Mouse (Mus musculus) lung, embryonic 15.5 days (tissue): Measurements from ENCODE around the gene 4932438H23Rik. TPM values are rescaled to one million over a fixed set of nuclear protein-coding genes. Genes with fewer than 3 reads are reported as not detected.

Experiments used
- ATAC-seq: fragments of 200-750 bp; cut with Nextera tagmentation; 2 replicates; pipeline ENCODE4 v1.8.0; 2017; ENCODE audit warnings: moderate number of reproducible peaks, borderline replicate concordance; ENCODE audit not compliant: low FRiP score, low TSS enrichment; ENCODE audit errors: extremely low read depth
- H3K27ac ChIP-seq: fragments of 300-500 bp; sonication (generic); 2 replicates; pipeline ENCODE4 v1.5.1; 2015; ENCODE audit warnings: moderate library complexity, mild to moderate bottlenecking, inconsistent platforms
- H3K27me3 ChIP-seq: fragments of 300-500 bp; sonication (generic); 2 replicates; pipeline ENCODE4 v1.6.1; 2015; ENCODE audit warnings: inconsistent platforms
- H3K36me3 ChIP-seq: fragments of 300-500 bp; sonication (generic); 2 replicates; pipeline ENCODE4 v1.6.1; 2015; ENCODE audit warnings: inconsistent platforms
- H3K4me1 ChIP-seq: fragments of 300-500 bp; sonication (generic); 2 replicates; pipeline ENCODE4 v1.6.1; 2015; ENCODE audit warnings: inconsistent platforms
- H3K4me2 ChIP-seq: fragments of 300-500 bp; sonication (generic); 2 replicates; pipeline ENCODE4 v1.6.1; 2015; ENCODE audit warnings: inconsistent platforms, mild to moderate bottlenecking, moderate library complexity
- H3K4me3 ChIP-seq: fragments of 300-500 bp; sonication (generic); 2 replicates; pipeline ENCODE4 v1.5.1; 2015; ENCODE audit warnings: mild to moderate bottlenecking, inconsistent platforms
- H3K9ac ChIP-seq: fragments of 300-500 bp; sonication (generic); 2 replicates; pipeline ENCODE4 v1.6.1; 2015; ENCODE audit warnings: inconsistent platforms
- H3K9me3 ChIP-seq: fragments of 300-500 bp; sonication (generic); 2 replicates; pipeline ENCODE4 v1.6.1; 2016; ENCODE audit warnings: inconsistent platforms
- WGBS: fragments of 180-500 bp; shearing (Covaris S2); methylation state at CpG from one replicate; pipeline ENCODE4 v1.1.7; 2015; 5-methylcytosine and 5-hydroxymethylcytosine counted together
- polyA plus RNA-seq: library from polyadenylated mRNA; unstranded; fragments of >200 nt; fragmentation: Nextera tagmentation; extraction: Ambion mirVana; gene quantifications from 2 replicates; pipeline ENCODE4 v1.2.1, GENCODE M21; 2015

4932438H23Rik gene
- 0.14 and 0.52 TPM in 2 replicates for polyA plus RNA-seq

DNA sequence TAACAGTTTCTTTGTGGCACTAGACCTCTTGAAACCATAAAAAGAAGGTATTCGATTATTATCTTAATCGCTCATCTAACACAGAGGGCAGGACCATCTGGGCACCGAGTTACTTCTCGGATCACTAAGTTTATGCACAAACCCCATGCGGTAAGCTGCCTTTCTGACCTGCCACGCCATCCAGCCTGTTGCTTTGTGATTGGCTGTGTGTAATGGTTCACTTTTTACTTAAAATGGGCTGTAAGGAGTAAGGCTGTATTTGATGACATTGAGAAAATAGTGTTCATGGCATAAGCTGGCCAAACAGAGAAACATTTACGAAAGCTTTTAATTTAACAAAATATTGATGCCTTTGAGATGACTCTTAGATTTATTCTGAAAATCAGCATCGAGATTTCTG is at the start of gene 4932438H23Rik:
TSS of gene 4932438H23Rik (minus strand) at position 101 of the 400 bp plus-strand sequence.
- Histone ChIP-seq H3K36me3 (no peaks in the 10 kb centered on the region), H3K4me3 (no peak within 1 kb of the TSS), H3K9me3 (no peaks in the 10 kb centered on the region), H3K9ac (no peak within 1 kb of the TSS), H3K4me2 (no peak within 1 kb of the TSS), H3K27me3 (no peaks in the 10 kb centered on the region), H3K4me1 (peaks cover 4% of the 10 kb centered on the region; the same call in 1 of the 2 replicates), H3K27ac (no peak within 1 kb of the TSS)
- no peak for ATAC-seq
- 82% methylated on average over 8 of the region's 8 CpGs for WGBS

DNA sequence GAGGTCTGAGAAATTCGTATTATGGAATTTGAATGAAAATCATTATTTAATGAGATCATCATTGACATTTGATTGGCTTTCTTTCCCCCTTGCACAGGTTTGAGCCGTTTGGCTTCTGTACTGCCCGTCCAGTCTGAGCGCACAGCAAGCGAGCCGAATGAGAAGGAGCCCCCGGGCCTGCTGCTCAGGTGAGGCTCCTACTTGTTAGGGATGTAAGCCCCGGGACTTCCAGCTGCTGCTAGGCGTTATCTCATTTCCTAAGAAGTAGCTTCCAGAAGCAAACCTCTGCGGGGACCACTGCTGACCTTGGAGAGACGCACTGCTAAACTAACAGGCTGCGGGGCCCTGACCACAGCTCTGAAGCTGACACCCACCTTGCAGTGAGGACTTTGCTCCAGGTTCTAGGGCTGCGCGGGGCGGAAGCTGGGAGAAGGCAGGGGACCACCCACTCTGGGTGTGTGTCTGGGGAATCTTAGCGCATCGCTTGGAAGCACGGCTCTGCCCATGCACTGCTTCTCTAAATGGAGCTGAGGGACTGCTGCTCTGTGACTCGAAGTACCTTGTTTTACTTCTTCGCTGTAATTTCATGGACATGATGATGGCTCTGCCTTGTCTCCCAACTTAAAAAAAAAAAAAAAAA is 46.2 kb upstream of the 4932438H23Rik start:
- Histone ChIP-seq H3K9ac (no peak overlapping the region), H3K4me2 (no peak overlapping the region), H3K27me3 (peaks cover 26% of the 10 kb centered on the region), H3K27ac (no peak overlapping the region), H3K36me3 (no peaks in the 10 kb centered on the region), H3K9me3 (no peaks in the 10 kb centered on the region), H3K4me1 (no peaks in the 10 kb centered on the region), H3K4me3 (no peak overlapping the region)
- ATAC-seq = no peak
- WGBS = 45% methylated on average over 20 of the region's 20 CpGs

DNA sequence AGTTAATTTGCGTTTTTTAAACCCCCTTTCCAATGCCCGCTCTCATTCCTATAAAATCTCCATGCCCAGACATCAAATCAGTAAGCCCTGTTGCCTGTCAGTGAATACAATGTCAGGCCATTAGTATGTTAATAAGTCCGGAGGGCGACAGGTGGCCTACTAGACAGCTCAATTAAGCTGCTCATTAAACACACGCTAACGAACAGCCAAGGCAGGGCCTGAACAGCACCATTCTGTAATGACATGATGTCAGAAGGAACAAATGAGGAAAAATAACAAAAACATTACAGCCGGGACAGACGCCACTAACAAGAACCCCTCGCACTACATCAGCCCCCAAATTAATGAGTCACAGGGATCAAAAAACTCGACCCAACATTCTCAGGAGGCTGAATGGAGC is 45.5 kb upstream of the 4932438H23Rik start:
- 30% methylated on average over 10 of the region's 10 CpGs for WGBS
- Histone ChIP-seq H3K9me3 (no peaks in the 10 kb centered on the region), H3K36me3 (no peaks in the 10 kb centered on the region), H3K27me3 (peaks cover 26% of the 10 kb centered on the region), H3K4me2 (no peak overlapping the region), H3K4me3 (no peak overlapping the region), H3K9ac (no peak overlapping the region), H3K27ac (no peak overlapping the region), H3K4me1 (no peaks in the 10 kb centered on the region)
- ATAC-seq = no peak

- 19% methylated on average over 13 of the region's 13 CpGs for WGBS
- no peaks in the 10 kb centered on the region for H3K36me3 ChIP-seq
- H3K9ac ChIP-seq = no peak overlapping the region
- peaks cover 26% of the 10 kb centered on the region for H3K27me3 ChIP-seq
- H3K4me2 ChIP-seq = no peak overlapping the region
- H3K4me1 ChIP-seq = no peaks in the 10 kb centered on the region
- H3K4me3 ChIP-seq = no peak overlapping the region
- ATAC-seq = no peak
- no peak overlapping the region for H3K27ac ChIP-seq
- H3K9me3 ChIP-seq = no peaks in the 10 kb centered on the region
Measured at GRCm38 (mm10) chr16:91140056-91140455, 45.1 kb upstream of the 4932438H23Rik start.

DNA sequence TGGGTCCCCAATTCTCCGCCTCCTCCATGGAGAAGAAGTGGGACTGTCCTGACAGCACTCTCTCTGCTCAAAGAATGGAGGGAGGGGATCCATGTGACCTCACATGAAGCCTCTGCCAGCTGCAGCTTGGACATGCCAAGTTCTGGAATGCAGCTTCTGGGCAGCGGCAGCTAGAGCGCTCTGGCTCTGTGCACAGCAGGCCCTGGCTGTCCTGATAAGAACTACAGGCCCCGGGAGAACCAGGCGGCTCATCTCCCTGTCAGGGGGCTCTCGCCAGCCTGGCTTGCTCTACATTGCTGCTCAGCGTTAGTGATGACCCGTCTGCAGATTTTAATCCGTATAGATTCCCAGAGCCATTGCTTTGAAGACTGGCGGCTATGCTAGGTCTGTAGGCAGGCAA is 44.6 kb upstream of the 4932438H23Rik start:
- peak; percentile 59; the same call in 1 of the 2 replicates for ATAC-seq
- H3K9me3 ChIP-seq = no peaks in the 10 kb centered on the region
- no peak overlapping the region for H3K4me3 ChIP-seq
- H3K9ac ChIP-seq = no peak overlapping the region
- H3K36me3 ChIP-seq = no peaks in the 10 kb centered on the region
- no peaks in the 10 kb centered on the region for H3K4me1 ChIP-seq
- H3K27me3 ChIP-seq = peaks cover 26% of the 10 kb centered on the region
- no peak overlapping the region for H3K27ac ChIP-seq
- H3K4me2 ChIP-seq = no peak overlapping the region
- 20% methylated on average over 10 of the region's 10 CpGs for WGBS

DNA sequence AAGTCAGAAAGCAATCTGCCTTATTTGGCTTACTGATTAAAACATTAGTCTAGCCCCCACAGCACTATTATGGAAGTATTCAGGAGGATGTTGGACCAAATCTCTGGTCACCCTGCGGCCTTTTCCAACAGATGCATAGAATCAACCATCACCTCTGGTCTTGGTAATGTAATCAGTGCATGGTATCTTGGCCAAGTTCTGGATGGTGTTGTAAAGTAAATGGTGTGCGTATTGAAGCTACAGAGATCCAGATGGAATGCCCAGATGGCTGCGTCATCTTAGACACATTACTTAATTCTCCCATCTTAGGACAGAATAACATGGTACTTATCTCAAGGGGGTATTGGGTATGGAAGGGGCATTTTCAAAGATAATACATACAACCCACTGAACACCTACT is 43.8 kb upstream of the 4932438H23Rik start:
- H3K9me3 ChIP-seq = no peaks in the 10 kb centered on the region
- no peak for ATAC-seq
- 64% methylated on average over 3 of the region's 3 CpGs for WGBS
- H3K36me3 ChIP-seq = no peaks in the 10 kb centered on the region
- H3K4me3 ChIP-seq = no peak overlapping the region
- no peak overlapping the region for H3K27ac ChIP-seq
- H3K27me3 ChIP-seq = peaks cover 26% of the 10 kb centered on the region
- H3K4me2 ChIP-seq = no peak overlapping the region
- H3K9ac ChIP-seq = no peak overlapping the region
- no peaks in the 10 kb centered on the region for H3K4me1 ChIP-seq

GRCm38 (mm10) chr16:91138151-91138550 is 43.2 kb upstream of the 4932438H23Rik start:
- H3K9ac ChIP-seq = no peak overlapping the region
- H3K4me1 ChIP-seq = no peaks in the 10 kb centered on the region
- no peak overlapping the region for H3K4me3 ChIP-seq
- peaks cover 26% of the 10 kb centered on the region for H3K27me3 ChIP-seq
- no peak for ATAC-seq
- H3K27ac ChIP-seq = no peak overlapping the region
- WGBS = 85% methylated on average over 7 of the region's 7 CpGs
- H3K4me2 ChIP-seq = no peak overlapping the region
- no peaks in the 10 kb centered on the region for H3K9me3 ChIP-seq
- H3K36me3 ChIP-seq = no peaks in the 10 kb centered on the region

- no peak overlapping the region for H3K27ac ChIP-seq
- no peaks in the 10 kb centered on the region for H3K36me3 ChIP-seq
- H3K27me3 ChIP-seq = peaks cover 25% of the 10 kb centered on the region
- no peak for ATAC-seq
- no peaks in the 10 kb centered on the region for H3K9me3 ChIP-seq
- WGBS = 81% methylated on average over 3 of the region's 3 CpGs
- no peak overlapping the region for H3K4me2 ChIP-seq
- H3K4me1 ChIP-seq = no peaks in the 10 kb centered on the region
- no peak overlapping the region for H3K9ac ChIP-seq
- H3K4me3 ChIP-seq = no peak overlapping the region
Measured at GRCm38 (mm10) chr16:91136607-91137006, 41.7 kb upstream of the 4932438H23Rik start.

DNA sequence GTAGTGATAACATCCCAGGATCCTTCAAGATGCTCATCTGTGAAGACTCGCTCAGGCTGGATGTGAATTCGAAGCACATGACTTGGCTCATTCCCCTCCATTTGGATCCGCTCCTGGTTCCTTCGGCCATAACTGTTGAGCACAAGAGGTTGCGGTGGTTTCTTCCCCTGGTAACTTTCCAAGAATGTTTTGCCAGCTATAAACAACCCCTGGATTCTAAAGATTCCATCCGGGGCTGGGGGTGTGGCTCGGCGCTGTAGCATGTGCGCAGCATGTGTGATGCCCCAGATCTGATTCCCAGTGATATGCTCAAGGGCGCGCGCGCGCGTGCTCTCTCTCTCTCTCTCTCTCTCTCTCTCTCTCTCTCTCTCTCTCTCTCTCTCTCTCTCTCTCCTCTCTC is 35.0 kb upstream of the 4932438H23Rik start:
- Histone ChIP-seq H3K4me3 (no peak overlapping the region), H3K36me3 (no peaks in the 10 kb centered on the region), H3K9ac (no peak overlapping the region), H3K27me3 (no peaks in the 10 kb centered on the region), H3K4me1 (no peaks in the 10 kb centered on the region), H3K27ac (no peak overlapping the region), H3K9me3 (no peaks in the 10 kb centered on the region), H3K4me2 (no peak overlapping the region)
- 71% methylated on average over 15 of the region's 15 CpGs for WGBS
- no peak for ATAC-seq

- H3K4me3 ChIP-seq = no peak overlapping the region
- no peak overlapping the region for H3K4me2 ChIP-seq
- WGBS = 65% methylated on average over 4 of the region's 4 CpGs
- H3K9ac ChIP-seq = no peak overlapping the region
- H3K9me3 ChIP-seq = no peaks in the 10 kb centered on the region
- no peaks in the 10 kb centered on the region for H3K27me3 ChIP-seq
- H3K27ac ChIP-seq = no peak overlapping the region
- ATAC-seq = no peak
- H3K4me1 ChIP-seq = no peaks in the 10 kb centered on the region
- no peaks in the 10 kb centered on the region for H3K36me3 ChIP-seq
Measured at GRCm38 (mm10) chr16:91128431-91128830, 33.5 kb upstream of the 4932438H23Rik start.

GRCm38 (mm10) chr16:91126734-91127524 is 32.0 kb upstream of the 4932438H23Rik start:
- Histone ChIP-seq H3K27me3 (no peaks in the 10 kb centered on the region), H3K4me1 (no peaks in the 10 kb centered on the region), H3K36me3 (no peaks in the 10 kb centered on the region), H3K9me3 (no peaks in the 10 kb centered on the region), H3K9ac (no peak overlapping the region), H3K27ac (no peak overlapping the region), H3K4me3 (no peak overlapping the region), H3K4me2 (no peak overlapping the region)
- ATAC-seq = no peak
- WGBS = 77% methylated on average over 8 of the region's 8 CpGs

DNA sequence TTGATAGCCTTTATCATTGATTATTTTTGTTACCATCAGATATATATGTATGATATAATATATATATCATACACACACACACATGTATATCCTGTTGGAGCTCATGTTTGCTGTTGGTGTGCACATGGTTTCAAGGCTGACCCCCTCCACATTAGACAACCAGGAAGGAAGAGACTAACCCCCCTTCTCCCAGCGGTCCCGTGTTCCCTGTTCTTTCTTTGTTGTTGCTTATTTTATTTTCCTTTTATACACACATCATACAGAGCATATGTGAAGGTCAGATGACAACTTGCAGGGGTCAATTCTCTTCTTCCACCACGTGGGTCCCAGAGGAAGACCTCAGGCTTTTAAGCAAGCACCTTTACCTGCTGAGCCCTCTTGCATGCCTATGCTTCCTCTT is 29.3 kb upstream of the 4932438H23Rik start:
- WGBS = 57% methylated on average over 3 of the region's 3 CpGs
- Histone ChIP-seq H3K27ac (no peak overlapping the region), H3K4me2 (no peak overlapping the region), H3K36me3 (no peaks in the 10 kb centered on the region), H3K4me3 (no peak overlapping the region), H3K9ac (no peak overlapping the region), H3K27me3 (no peaks in the 10 kb centered on the region), H3K4me1 (no peaks in the 10 kb centered on the region), H3K9me3 (no peaks in the 10 kb centered on the region)
- no peak for ATAC-seq
